Mouse (Mus musculus): ENCODE measurements around the gene Bcl2l11. TPM values are rescaled to one million over a fixed set of nuclear protein-coding genes. Genes with fewer than 3 reads are reported as not detected.
"Not testable (repeated sequence)": the region's sequence is repeated elsewhere in the genome, so short reads cannot be mapped to it uniquely, and the experiment has no call there.

Bcl2l11 gene
- polyA plus RNA-seq, 1 experiment from 2014 or later, result 36.8 TPM

DNA sequence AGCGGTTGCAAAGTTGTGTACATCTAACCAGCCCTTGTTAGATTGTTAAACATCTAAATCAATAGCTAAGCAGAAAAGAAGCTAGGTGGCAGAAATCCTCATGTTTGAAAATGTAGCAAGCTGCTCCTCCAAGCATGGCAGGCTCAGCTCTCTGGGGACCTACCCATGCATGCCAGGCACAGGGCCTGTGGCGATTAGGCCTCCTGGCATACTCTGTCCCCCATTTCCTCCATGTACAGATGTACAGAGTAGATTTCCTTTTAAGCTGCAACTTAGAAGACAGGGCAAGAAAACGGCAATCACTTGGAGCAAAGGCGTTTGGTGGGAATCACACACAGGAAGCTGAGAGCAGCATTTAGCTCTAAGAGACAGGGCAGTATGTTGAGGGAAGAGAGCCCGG lies 31.6 kb upstream of the Bcl2l11 start:
- WGBS (ENCODE audit: missing documents), result 57% methylated on average over 5 of the region's 5 CpGs
- no peaks in the 10 kb centered on the region for H3K36me3 ChIP-seq (ENCODE audit: inconsistent target)
- H3K4me3 ChIP-seq (ENCODE audit: inconsistent target), result no peak overlapping the region
- H3K79me2 ChIP-seq (ENCODE audit: inconsistent target), result no peaks in the 10 kb centered on the region
- no peak overlapping the region for H3K27ac ChIP-seq

DNA sequence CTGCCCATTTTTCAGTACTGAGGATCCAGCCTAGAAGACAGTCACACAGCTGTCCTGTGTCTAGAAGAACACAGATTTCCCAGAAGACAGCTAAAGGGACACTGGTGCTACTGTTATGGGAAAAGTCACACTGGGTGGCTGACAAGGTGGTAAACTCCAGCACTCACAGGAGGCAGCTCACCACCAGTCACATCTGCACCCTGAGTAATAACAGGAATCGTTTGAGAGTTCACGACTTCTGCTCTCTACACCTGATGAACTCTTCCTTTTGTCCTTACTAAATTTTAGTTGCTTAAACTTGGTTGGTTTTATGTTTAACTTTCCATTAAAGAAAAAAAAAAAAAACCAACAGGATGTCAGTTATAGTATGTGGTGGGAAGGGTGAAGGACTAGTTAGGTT lies 31.2 kb upstream of the Bcl2l11 start:
- Histone ChIP-seq H3K4me3 (ENCODE audit: inconsistent target) (no peak overlapping the region), H3K27ac (no peak overlapping the region), H3K79me2 (ENCODE audit: inconsistent target) (no peaks in the 10 kb centered on the region), H3K36me3 (ENCODE audit: inconsistent target) (no peaks in the 10 kb centered on the region)
- WGBS (ENCODE audit: missing documents), result 53% methylated on average over 2 of the region's 2 CpGs

DNA sequence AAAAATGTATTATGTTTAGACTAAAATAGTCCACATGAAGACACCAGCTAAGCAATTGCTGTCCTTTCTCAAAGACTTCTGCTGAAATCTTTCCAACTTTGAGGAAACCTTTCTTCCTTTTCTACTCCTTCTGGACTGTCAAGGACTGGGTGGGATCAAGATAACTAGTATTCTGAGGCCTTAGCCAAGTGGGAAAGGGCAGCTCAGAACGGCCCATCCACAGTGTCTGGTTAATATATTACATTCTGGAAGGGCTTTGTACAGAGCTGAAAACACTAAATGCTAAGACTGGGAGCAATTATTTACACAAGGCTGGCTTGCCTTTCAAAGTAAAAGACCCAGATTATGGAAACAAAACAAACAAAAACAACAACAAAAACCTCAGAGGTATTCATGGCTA lies 30.6 kb upstream of the Bcl2l11 start:
- no peaks in the 10 kb centered on the region for H3K79me2 ChIP-seq (ENCODE audit: inconsistent target)
- 92% methylated on average over 1 of the region's 1 CpGs for WGBS (ENCODE audit: missing documents)
- H3K4me3 ChIP-seq (ENCODE audit: inconsistent target), result no peak overlapping the region
- no peak overlapping the region for H3K27ac ChIP-seq
- H3K36me3 ChIP-seq (ENCODE audit: inconsistent target), result no peaks in the 10 kb centered on the region

DNA sequence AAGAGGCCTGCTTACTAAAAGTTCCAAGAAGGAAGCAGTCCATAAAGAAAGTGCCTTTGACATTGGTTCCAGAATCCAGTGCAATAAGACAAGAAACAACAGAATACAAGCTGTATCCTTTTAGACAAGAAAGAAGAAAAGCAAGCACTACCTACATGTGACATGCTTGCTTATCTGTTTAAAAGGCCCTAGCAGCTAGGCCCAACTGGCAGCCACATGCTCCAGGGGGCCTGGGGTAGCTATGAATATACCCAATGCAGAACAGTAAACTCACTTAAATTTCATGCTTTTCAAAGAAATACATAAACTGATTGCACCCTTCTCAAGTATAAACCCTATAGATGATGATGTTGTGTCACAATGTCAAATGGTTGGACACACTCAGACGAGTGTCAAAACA lies 29.8 kb upstream of the Bcl2l11 start:
- 90% methylated on average over 1 of the region's 1 CpGs for WGBS (ENCODE audit: missing documents)
- Histone ChIP-seq H3K27ac (no peak overlapping the region), H3K79me2 (ENCODE audit: inconsistent target) (no peaks in the 10 kb centered on the region), H3K36me3 (ENCODE audit: inconsistent target) (no peaks in the 10 kb centered on the region), H3K4me3 (ENCODE audit: inconsistent target) (no peak overlapping the region)

DNA sequence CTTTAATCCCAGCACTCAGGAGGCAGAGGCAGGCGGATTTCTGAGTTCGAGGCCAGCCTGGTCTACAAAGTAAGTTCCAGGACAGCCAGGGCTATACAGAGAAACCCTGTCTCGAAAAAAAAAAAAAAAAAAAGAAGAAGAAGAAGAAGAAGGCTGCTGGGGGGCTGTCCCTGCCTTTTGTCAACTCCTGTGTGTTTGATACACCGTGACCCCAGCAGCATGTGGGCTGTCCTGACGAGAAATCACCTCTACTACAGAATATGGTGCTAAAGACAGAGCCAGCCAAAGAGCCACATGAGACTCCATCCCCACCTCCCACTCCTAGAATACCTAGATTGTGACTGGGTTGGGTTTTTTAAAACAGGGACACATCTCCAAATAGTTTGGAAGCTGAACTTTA lies 27.7 kb upstream of the Bcl2l11 start:
- 100% methylated on average over 2 of the region's 5 CpGs for WGBS (ENCODE audit: missing documents)
- H3K27ac ChIP-seq; H3K79me2 ChIP-seq (ENCODE audit: inconsistent target); H3K36me3 ChIP-seq (ENCODE audit: inconsistent target); H3K4me3 ChIP-seq (ENCODE audit: inconsistent target): not testable (repeated sequence)

DNA sequence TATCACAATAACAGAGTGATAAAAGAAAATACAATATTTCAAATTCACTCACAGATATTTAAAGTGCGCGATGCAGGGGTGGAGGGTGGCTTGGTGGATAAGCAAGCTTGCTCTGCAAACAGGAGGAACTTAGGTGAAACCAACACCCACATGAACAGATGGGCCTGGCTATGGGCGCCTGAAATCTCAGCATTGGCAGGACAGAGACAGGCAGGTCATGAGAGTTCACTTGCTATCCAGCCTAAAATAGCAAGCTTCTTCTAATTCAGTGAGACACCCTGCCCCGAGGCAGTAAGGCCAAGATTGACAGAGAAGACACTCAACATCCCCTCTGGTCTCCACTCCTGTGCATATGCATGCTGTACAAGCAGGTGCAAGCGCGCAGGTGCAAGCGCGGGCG lies 23.8 kb upstream of the Bcl2l11 start:
- Histone ChIP-seq H3K79me2 (ENCODE audit: inconsistent target) (no peaks in the 10 kb centered on the region), H3K4me3 (ENCODE audit: inconsistent target) (no peak overlapping the region), H3K36me3 (ENCODE audit: inconsistent target) (no peaks in the 10 kb centered on the region), H3K27ac (no peak overlapping the region)
- 93% methylated on average over 9 of the region's 9 CpGs for WGBS (ENCODE audit: missing documents)

DNA sequence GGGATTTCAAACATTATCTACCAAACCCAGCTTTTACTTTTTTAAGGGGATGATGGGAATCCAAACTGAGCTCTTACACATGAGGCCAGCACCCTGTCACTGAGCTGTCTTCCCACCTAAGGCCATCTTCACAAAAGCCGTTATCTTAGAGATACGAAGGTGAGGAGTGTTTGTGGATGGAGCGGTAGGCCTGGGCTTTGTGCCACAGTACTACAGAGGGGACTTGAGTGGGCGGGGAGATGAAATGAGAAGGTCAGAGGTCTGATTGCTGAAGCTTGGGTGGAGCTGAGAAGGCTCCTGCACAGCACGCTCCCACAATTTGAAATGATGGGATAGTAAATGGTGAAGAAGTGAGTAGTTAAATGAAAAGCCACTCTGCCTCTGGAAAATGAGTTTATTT lies 21.0 kb upstream of the Bcl2l11 start:
- H3K79me2 ChIP-seq (ENCODE audit: inconsistent target), result no peaks in the 10 kb centered on the region
- H3K36me3 ChIP-seq (ENCODE audit: inconsistent target), result no peaks in the 10 kb centered on the region
- no peak overlapping the region for H3K27ac ChIP-seq
- WGBS (ENCODE audit: missing documents), result 94% methylated on average over 5 of the region's 5 CpGs
- no peak overlapping the region for H3K4me3 ChIP-seq (ENCODE audit: inconsistent target)

DNA sequence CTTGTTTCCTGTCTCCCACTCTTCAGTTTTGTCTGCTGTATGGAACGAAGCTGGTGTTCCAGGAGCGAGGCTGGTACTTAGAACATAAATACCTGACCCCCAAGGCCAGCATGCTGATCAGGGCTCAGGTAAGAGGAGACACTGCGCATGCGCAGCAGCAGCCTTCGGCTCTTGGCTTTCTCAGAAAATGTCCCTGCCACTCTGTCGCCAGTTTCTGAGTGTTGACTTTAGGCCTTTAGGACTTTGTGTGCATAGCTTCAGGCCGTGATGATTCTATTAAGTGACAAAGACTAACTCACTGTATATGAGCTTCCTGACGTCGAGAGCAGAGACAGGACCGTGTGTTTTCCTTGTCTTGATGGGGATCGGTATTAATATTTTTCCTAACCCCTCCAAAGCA lies 20.2 kb upstream of the Bcl2l11 start:
- no peak overlapping the region for H3K4me3 ChIP-seq (ENCODE audit: inconsistent target)
- H3K27ac ChIP-seq, result no peak overlapping the region
- H3K79me2 ChIP-seq (ENCODE audit: inconsistent target), result no peaks in the 10 kb centered on the region
- no peaks in the 10 kb centered on the region for H3K36me3 ChIP-seq (ENCODE audit: inconsistent target)
- WGBS (ENCODE audit: missing documents), result 93% methylated on average over 11 of the region's 11 CpGs

DNA sequence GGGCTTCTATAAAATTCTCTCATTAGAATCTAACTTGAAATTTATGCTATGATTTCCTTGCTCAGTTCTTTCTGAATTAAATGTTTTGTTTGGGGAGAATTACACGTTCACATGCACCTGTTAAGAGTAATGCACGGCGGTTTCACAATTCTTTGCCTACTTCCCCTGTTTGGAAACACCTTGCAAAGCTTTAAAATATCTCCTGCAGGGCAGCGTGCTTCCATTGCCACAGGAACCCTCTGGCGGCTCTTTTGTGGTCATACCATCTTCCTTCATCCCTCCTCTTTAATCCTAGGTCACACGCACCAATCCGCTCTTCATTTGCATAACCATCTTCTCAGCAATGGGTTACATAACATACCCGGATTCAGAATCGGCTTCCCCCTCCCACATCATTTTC lies 14.3 kb upstream of the Bcl2l11 start:
- Histone ChIP-seq H3K27ac (no peak overlapping the region), H3K4me3 (ENCODE audit: inconsistent target) (no peak overlapping the region), H3K36me3 (ENCODE audit: inconsistent target) (no peaks in the 10 kb centered on the region), H3K79me2 (ENCODE audit: inconsistent target) (no peaks in the 10 kb centered on the region)
- WGBS (ENCODE audit: missing documents), result 34% methylated on average over 9 of the region's 9 CpGs

DNA sequence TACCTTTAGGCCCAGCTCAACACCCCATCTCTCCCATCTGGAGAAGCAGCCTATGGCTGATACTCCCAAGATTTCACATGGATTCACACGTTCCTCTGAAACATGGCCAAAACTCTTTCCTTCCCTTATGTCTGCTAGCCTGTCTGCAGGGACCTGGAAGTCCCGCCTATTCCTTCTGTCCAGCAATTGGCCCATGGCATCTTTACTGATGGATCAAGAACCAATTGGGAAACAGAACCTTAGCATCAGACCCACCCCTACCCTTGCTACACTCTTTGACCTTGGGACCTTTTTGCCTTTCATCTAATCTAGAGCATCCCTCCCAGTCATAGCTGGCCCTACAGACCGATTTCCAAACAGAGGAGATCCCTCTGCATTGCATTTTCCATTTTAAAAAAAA lies 11.2 kb upstream of the Bcl2l11 start:
- Histone ChIP-seq H3K27ac (no peak overlapping the region), H3K4me3 (ENCODE audit: inconsistent target) (no peak overlapping the region), H3K79me2 (ENCODE audit: inconsistent target) (no peaks in the 10 kb centered on the region), H3K36me3 (ENCODE audit: inconsistent target) (no peaks in the 10 kb centered on the region)
- WGBS (ENCODE audit: missing documents), result 95% methylated on average over 3 of the region's 3 CpGs

DNA sequence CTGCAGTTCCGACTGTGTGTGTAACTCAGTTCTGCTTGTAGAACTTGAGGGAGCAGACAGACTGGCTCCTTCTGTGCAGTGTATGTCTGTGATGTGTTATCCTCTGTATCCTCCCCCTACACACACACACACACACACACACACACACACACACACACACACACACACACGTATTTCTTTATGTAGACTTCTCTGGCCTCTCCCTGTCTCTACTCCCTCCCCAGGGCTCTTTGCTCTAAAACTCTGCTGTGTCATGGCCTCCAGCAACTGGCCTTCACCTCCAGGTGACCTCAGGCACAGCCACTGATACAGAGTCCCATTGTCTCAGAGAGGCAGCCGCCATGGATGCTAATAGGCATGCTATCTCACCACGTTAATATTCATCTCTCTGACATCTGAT lies 10.3 kb upstream of the Bcl2l11 start:
- Histone ChIP-seq H3K27ac (no peak overlapping the region), H3K4me3 (ENCODE audit: inconsistent target) (no peak overlapping the region), H3K79me2 (ENCODE audit: inconsistent target) (no peaks in the 10 kb centered on the region), H3K36me3 (ENCODE audit: inconsistent target) (no peaks in the 10 kb centered on the region)
- WGBS (ENCODE audit: missing documents), result 88% methylated on average over 4 of the region's 4 CpGs

DNA sequence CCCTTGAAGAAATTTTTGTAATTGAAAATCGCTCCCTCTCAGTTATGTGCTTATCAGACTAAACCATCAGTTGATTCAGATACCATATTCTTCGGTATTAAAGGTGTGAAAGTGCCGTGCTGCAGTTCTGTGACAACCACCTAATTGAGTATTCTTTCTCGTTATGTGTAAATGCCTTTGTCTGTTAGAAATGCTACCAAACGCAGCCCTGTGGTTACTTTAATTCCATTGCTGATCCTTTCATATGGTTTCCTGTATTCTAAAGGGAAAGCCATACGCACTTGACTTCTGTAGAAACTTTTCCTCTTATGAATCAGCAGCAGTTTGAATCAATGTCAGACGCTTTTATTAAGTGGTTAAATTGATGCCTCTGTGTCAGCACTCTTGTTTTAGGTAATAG lies 8.2 kb upstream of the Bcl2l11 start:
- H3K4me3 ChIP-seq (ENCODE audit: inconsistent target), result no peak overlapping the region
- 94% methylated on average over 7 of the region's 7 CpGs for WGBS (ENCODE audit: missing documents)
- no peaks in the 10 kb centered on the region for H3K79me2 ChIP-seq (ENCODE audit: inconsistent target)
- no peaks in the 10 kb centered on the region for H3K36me3 ChIP-seq (ENCODE audit: inconsistent target)
- no peak overlapping the region for H3K27ac ChIP-seq

DNA sequence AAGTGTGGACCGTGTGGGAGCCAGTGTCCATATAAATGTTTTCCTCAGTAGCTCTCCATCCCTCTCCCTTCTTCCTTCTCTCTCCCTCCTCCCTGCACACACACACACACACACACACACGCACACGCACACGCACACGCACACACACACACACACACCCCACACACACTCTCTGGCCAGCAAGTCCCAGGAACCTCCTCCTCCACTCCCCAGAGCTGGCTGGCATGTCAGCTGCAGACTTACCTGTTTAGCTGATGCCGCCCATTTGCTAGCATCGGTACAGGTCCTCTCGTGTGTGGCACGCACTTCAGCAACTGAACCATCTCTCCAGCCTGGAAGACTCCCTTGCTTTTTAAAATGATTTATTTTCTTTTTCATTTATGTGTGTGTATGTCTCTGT lies 6.9 kb upstream of the Bcl2l11 start:
- H3K4me3 ChIP-seq (ENCODE audit: inconsistent target), result no peak overlapping the region
- H3K36me3 ChIP-seq (ENCODE audit: inconsistent target), result no peaks in the 10 kb centered on the region
- no peaks in the 10 kb centered on the region for H3K79me2 ChIP-seq (ENCODE audit: inconsistent target)
- no peak overlapping the region for H3K27ac ChIP-seq
- 99% methylated on average over 9 of the region's 9 CpGs for WGBS (ENCODE audit: missing documents)

DNA sequence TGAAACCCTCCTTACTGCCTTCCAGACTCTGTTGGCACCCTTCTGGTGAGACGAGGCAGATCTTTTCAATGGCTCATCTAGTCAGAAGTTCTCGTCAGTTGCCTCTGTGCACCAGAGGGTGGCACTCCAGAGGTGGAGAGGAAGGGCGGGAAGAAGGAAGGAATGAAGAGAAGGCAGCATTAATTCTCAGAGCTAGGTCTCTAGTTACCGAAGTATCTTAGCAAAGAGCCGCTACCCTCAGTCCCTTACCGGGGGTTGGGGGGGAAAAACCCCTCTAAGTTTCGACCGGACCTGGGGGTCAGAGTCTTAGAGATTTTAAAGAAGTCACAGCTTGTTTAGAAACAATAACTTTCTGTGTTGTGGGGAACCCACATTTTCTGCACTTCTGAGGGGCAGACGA lies 3.3 kb upstream of the Bcl2l11 start:
- 8% methylated on average over 9 of the region's 9 CpGs for WGBS (ENCODE audit: missing documents)
- Histone ChIP-seq H3K4me3 (ENCODE audit: inconsistent target) (no peak overlapping the region), H3K36me3 (ENCODE audit: inconsistent target) (no peaks in the 10 kb centered on the region), H3K79me2 (ENCODE audit: inconsistent target) (peaks cover 12% of the 10 kb centered on the region), H3K27ac (no peak overlapping the region)

DNA sequence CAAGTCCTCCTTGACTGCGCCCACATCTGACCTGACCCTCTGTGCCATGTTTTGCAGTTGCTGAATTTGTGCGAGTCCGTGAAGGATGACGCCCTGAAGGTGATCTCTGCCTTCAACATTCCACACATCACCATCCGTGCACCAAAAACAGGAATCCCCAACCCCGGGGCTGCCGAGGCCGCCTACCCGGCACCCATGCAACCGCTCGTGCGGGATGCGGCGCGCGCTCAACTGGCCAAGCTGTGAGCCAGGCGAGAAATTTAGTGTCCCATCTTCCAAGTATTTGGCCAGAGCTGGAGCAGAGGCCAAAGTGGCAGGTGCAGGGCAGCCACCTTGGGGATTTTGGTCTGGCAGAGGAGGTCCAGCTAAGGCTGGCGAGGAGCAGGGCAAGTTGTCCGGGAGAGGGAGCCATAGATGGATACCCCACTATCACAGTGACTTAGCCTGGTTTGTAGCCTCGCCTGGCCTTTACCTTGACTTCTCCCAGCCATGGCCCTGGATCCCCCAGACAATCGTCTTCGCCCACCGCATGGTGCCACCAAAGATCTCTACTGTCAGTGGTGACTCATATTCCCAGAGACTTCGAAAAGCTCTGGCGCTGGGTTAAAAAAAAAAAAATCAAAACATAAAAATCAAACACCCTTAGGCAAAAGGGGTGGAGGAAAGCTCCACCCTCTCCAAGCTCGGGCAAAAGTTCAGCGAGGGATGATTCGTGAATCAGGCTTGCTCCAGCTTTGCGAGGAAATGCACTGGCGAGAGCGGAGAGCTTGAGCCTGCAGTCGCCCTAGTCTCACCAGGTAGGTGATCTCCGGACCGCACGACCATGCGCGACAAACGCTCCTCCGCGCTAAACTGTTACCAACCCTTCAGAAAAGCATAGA lies 2.7 kb upstream of the Bcl2l11 start:
- peaks cover 18% of the 10 kb centered on the region for H3K79me2 ChIP-seq (ENCODE audit: inconsistent target)
- H3K4me3 ChIP-seq (ENCODE audit: inconsistent target), result peak overlapping the region; percentile 25
- no peak overlapping the region for H3K27ac ChIP-seq
- H3K36me3 ChIP-seq (ENCODE audit: inconsistent target), result no peaks in the 10 kb centered on the region
- WGBS (ENCODE audit: missing documents), result 9% methylated on average over 39 of the region's 40 CpGs
